Mouse (Mus musculus) CH12.LX (cell line): ENCODE measurements around the gene Prrc2b. TPM values are rescaled to one million over a fixed set of nuclear protein-coding genes. Genes with fewer than 3 reads are reported as not detected.
A peak's percentile ranks its signal among the peaks of the same experiment; 100 is the strongest.

ENCODE experiments used
- DNase-seq: peaks from one replicate; pipeline ENCODE4 v3.0.0-alpha.2; 2013; ENCODE audit errors: extremely low read depth
- H3K27ac ChIP-seq: 2 replicates; pipeline ENCODE4 v1.5.1; 2012; ENCODE audit warnings: low read depth, mild to moderate bottlenecking, control low read depth, moderate library complexity; ENCODE audit not compliant: insufficient read depth
- H3K27me3 ChIP-seq: replicated peaks from 2 replicates; pipeline ENCODE3; 2012; ENCODE audit warnings: inconsistent platforms
- H3K36me3 ChIP-seq, 2 experiments: replicated peaks in 1 of 2; 2 replicates each; pipeline versions ENCODE3 to v1.6.1; 2012; ENCODE audit warnings: inconsistent platforms in 1 of 2, low read length in 1 of 2, mild to moderate bottlenecking in 1 of 2, mixed read lengths in 1 of 2, moderate library complexity in 1 of 2; ENCODE audit not compliant: control insufficient read depth in 1 of 2, insufficient read depth in 1 of 2
- H3K4me1 ChIP-seq, 2 experiments: 2 replicates each; pipeline ENCODE4 v1.6.1; 2012; ENCODE audit warnings: inconsistent platforms in 1 of 2, moderate library complexity in 1 of 2; ENCODE audit not compliant: insufficient read depth in 2 of 2, control insufficient read depth in 1 of 2
- H3K4me2 ChIP-seq: 2 replicates; pipeline ENCODE4 v1.6.1; 2012; ENCODE audit warnings: low read depth, mild to moderate bottlenecking, control low read depth; ENCODE audit not compliant: poor library complexity, insufficient read depth, severe bottlenecking
- H3K4me3 ChIP-seq, 3 experiments: fragments of 150-350 bp in 1 of 3; sonication (generic) in 1 of 3; replicated peaks in 1 of 3; 2 replicates each; pipeline versions ENCODE3 to v1.5.1; 2011 to 2012; ENCODE audit warnings: low read depth in 2 of 3, low read length in 2 of 3, mild to moderate bottlenecking in 2 of 3, moderate library complexity in 2 of 3, control low read depth in 1 of 3, improper control_type of control experiment in 1 of 3, inconsistent platforms in 1 of 3, mixed read lengths in 1 of 3; ENCODE audit not compliant: poor library complexity in 1 of 3
- H3K79me2 ChIP-seq: replicated peaks from 2 replicates; pipeline ENCODE4 v1.6.1; 2012; ENCODE audit warnings: mild to moderate bottlenecking, moderate library complexity; ENCODE audit not compliant: control insufficient read depth, poor library complexity, insufficient read depth, severe bottlenecking; ENCODE audit errors: extremely low read depth
- H3K9ac ChIP-seq: 2 replicates; pipeline ENCODE4 v1.6.1; 2012; ENCODE audit warnings: low read depth, mild to moderate bottlenecking, control low read depth, moderate library complexity; ENCODE audit not compliant: insufficient read depth
- H3K9me3 ChIP-seq: replicated peaks from 2 replicates; pipeline ENCODE3; 2012; ENCODE audit warnings: low read length, inconsistent platforms, mixed read lengths
- BHLHE40 ChIP-seq: IDR thresholded peaks from 2 replicates; pipeline ENCODE4 v1.6.1; 2011; ENCODE audit warnings: mild to moderate bottlenecking, low read depth, low read length, improper control_type of control experiment
- CHD1 ChIP-seq: IDR thresholded peaks from 2 replicates; pipeline ENCODE4 v1.6.1; 2012; ENCODE audit warnings: low read depth, low read length, improper control_type of control experiment, inconsistent platforms
- CTCF ChIP-seq, 2 experiments: IDR thresholded peaks in 1 of 2; conservative IDR thresholded peaks in 1 of 2; 2 replicates each; pipeline ENCODE4 v1.5.1; 2011 to 2012; ENCODE audit warnings: low read depth in 2 of 2, low read length in 2 of 2, improper control_type of control experiment in 1 of 2, inconsistent platforms in 1 of 2, mild to moderate bottlenecking in 1 of 2, moderate library complexity in 1 of 2
- E2F4 ChIP-seq: IDR thresholded peaks from 2 replicates; pipeline ENCODE4 v1.6.1; 2011; ENCODE audit warnings: low read depth, low read length, improper control_type of control experiment; ENCODE audit not compliant: insufficient replicate concordance
- ELF1 ChIP-seq: IDR thresholded peaks from 2 replicates; pipeline ENCODE4 v1.6.1; 2014; ENCODE audit warnings: low read depth, mild to moderate bottlenecking, inconsistent platforms, low read length, improper control_type of control experiment
- EP300 ChIP-seq: IDR thresholded peaks from 2 replicates; pipeline ENCODE4 v1.6.1; 2011; ENCODE audit warnings: low read length, improper control_type of control experiment
- ETS1 ChIP-seq: conservative IDR thresholded peaks from 2 replicates; pipeline ENCODE4 v1.6.1; 2012; ENCODE audit warnings: low read depth, mild to moderate bottlenecking, inconsistent platforms, low read length, improper control_type of control experiment, moderate library complexity
- GABPA ChIP-seq: IDR thresholded peaks from 2 replicates; pipeline ENCODE4 v1.6.1; 2012; ENCODE audit warnings: low read depth, low read length, improper control_type of control experiment, inconsistent platforms; ENCODE audit not compliant: insufficient replicate concordance
- HCFC1 ChIP-seq: IDR thresholded peaks from 2 replicates; pipeline ENCODE4 v1.6.1; 2012; ENCODE audit warnings: low read depth, mild to moderate bottlenecking, inconsistent platforms, low read length, improper control_type of control experiment
- JUN ChIP-seq: IDR thresholded peaks from 2 replicates; pipeline ENCODE4 v1.6.1; 2011; ENCODE audit warnings: low read depth, mild to moderate bottlenecking, low read length, improper control_type of control experiment, moderate library complexity; ENCODE audit not compliant: insufficient read depth
- JUND ChIP-seq: conservative IDR thresholded peaks from 2 replicates; pipeline ENCODE4 v1.6.1; 2011; ENCODE audit warnings: low read depth, low read length, improper control_type of control experiment
- MAFK ChIP-seq: IDR thresholded peaks from 2 replicates; pipeline ENCODE4 v1.6.1; 2011; ENCODE audit warnings: low read length, improper control_type of control experiment; ENCODE audit not compliant: insufficient replicate concordance
- MAZ ChIP-seq: IDR thresholded peaks from 2 replicates; pipeline ENCODE4 v1.6.1; 2012; ENCODE audit warnings: low read depth, mild to moderate bottlenecking, inconsistent platforms, low read length, improper control_type of control experiment, moderate library complexity
- MEF2A ChIP-seq: IDR thresholded peaks from 2 replicates; pipeline ENCODE4 v1.6.1; 2014; ENCODE audit warnings: low read depth, mild to moderate bottlenecking, inconsistent platforms, low read length, improper control_type of control experiment, borderline replicate concordance
- MYC ChIP-seq: IDR thresholded peaks from 2 replicates; pipeline ENCODE4 v1.6.1; 2011; ENCODE audit warnings: low read depth, mild to moderate bottlenecking, improper control_type of control experiment, low read length
- NELFE ChIP-seq: IDR thresholded peaks from 2 replicates; pipeline ENCODE4 v1.6.1; 2011; ENCODE audit warnings: low read depth, low read length, improper control_type of control experiment
- NRF1 ChIP-seq: IDR thresholded peaks from 2 replicates; pipeline ENCODE4 v1.6.1; 2014; ENCODE audit warnings: low read depth, mild to moderate bottlenecking, inconsistent platforms, low read length, improper control_type of control experiment, moderate library complexity
- PAX5 ChIP-seq: IDR thresholded peaks from 2 replicates; pipeline ENCODE4 v1.6.1; 2012; ENCODE audit warnings: low read length, inconsistent platforms, mixed read lengths
- POLR2A ChIP-seq: IDR thresholded peaks from 2 replicates; pipeline ENCODE4 v1.6.1; 2011; ENCODE audit warnings: low read depth, mild to moderate bottlenecking, improper control_type of control experiment, low read length
- RAD21 ChIP-seq: IDR thresholded peaks from 2 replicates; pipeline ENCODE4 v1.6.1; 2011; ENCODE audit warnings: low read depth, mild to moderate bottlenecking, low read length, improper control_type of control experiment, moderate library complexity
- RCOR1 ChIP-seq: conservative IDR thresholded peaks from 2 replicates; pipeline ENCODE4 v1.6.1; 2012; ENCODE audit warnings: low read depth, mild to moderate bottlenecking, inconsistent platforms, low read length, improper control_type of control experiment
- SIN3A ChIP-seq: IDR thresholded peaks from 2 replicates; pipeline ENCODE4 v1.6.1; 2012; ENCODE audit warnings: low read length, improper control_type of control experiment, inconsistent platforms
- SMC3 ChIP-seq: IDR thresholded peaks from 2 replicates; pipeline ENCODE4 v1.6.1; 2011; ENCODE audit warnings: low read depth, low read length, improper control_type of control experiment
- TCF12 ChIP-seq: IDR thresholded peaks from 2 replicates; pipeline ENCODE4 v1.6.1; 2014; ENCODE audit warnings: low read depth, mild to moderate bottlenecking, inconsistent platforms, low read length, improper control_type of control experiment
- UBTF ChIP-seq: IDR thresholded peaks from 2 replicates; pipeline ENCODE4 v1.6.1; 2012; ENCODE audit warnings: low read depth, mild to moderate bottlenecking, inconsistent platforms, low read length, improper control_type of control experiment, moderate library complexity
- USF2 ChIP-seq: conservative IDR thresholded peaks from 2 replicates; pipeline ENCODE4 v1.6.1; 2011; ENCODE audit warnings: low read depth, low read length, improper control_type of control experiment
- ZC3H11A ChIP-seq: IDR thresholded peaks from 2 replicates; pipeline ENCODE4 v1.6.1; 2012; ENCODE audit warnings: low read depth, mild to moderate bottlenecking, inconsistent platforms, low read length, improper control_type of control experiment
- ZKSCAN1 ChIP-seq: IDR thresholded peaks from 2 replicates; pipeline ENCODE4 v1.6.1; 2012; ENCODE audit warnings: low read depth, inconsistent platforms, low read length, improper control_type of control experiment, borderline replicate concordance
- ZMIZ1 ChIP-seq: IDR thresholded peaks from 2 replicates; pipeline ENCODE4 v1.6.1; 2012; ENCODE audit warnings: low read depth, mild to moderate bottlenecking, inconsistent platforms, low read length, improper control_type of control experiment
- ZNF384 ChIP-seq: IDR thresholded peaks from 2 replicates; pipeline ENCODE4 v1.6.1; 2012; ENCODE audit warnings: low read depth, low read length, improper control_type of control experiment, inconsistent platforms
- dilution Hi-C: fragments of 300-500 bp; cut with MboI; formaldehyde crosslinking; loops from 2 replicates; pipeline ENCODE4 v1.14.3; 2020; ENCODE audit warnings: low sequenced_read_pairs; ENCODE audit not compliant: extremely low pct_unique_long_range_greater_than_20kb, extremely low pct_ligation_motif_present
- in situ Hi-C: fragments of 300-500 bp; cut with MboI; formaldehyde crosslinking; loops from 3 replicates; pipeline ENCODE4 v1.14.3; 2019; ENCODE audit warnings: low sequenced_read_pairs, low pct_ligation_motif_present, low pct_unique_long_range_greater_than_20kb, mixed read lengths
- polyA plus RNA-seq: library from polyadenylated mRNA; unstranded; fragments of >175 nt; gene quantifications from 2 replicates; pipeline ENCODE4 v1.2.1, GENCODE M21; 2012; ENCODE audit warnings: low read depth; ENCODE audit not compliant: insufficient read length
- total RNA-seq, 2 experiments: library from RNA; depleted of rRNA; stranded (reverse); fragments of 300-350 nt in 1 of 2; fragments of >200 nt in 1 of 2; gene quantifications; 2 replicates each; pipeline ENCODE4 v1.2.3; 2012 to 2014

Prrc2b gene
- total and polyA plus RNA-seq, 3 experiments: 7.6 to 59.9 (median 42.2) TPM

- peak overlapping the region; percentile 47 for H3K9ac ChIP-seq
- peak overlapping the region in 2 of 3 experiments; percentile 7 to 25 for H3K4me3 ChIP-seq
- in situ Hi-C loops: no loop called here
- H3K27me3 ChIP-seq: no peaks in the 10 kb centered on the region
- H3K27ac ChIP-seq: peak overlapping the region; percentile 84
- TF ChIP-seq SIN3A: no peak
- TF ChIP-seq TCF12: no peak
- TF ChIP-seq BHLHE40: no peak
- no peak for TF ChIP-seq GABPA
- TF ChIP-seq MAZ: no peak
- TF ChIP-seq ETS1: no peak
- no peak for TF ChIP-seq CTCF (conservative IDR thresholded peaks at IDR 0.05 in 1 of 2, IDR thresholded peaks at IDR 0.05 in 1 of 2; ENCODE audit: low read depth in 2 of 2, low read length in 2 of 2)
- no peak for TF ChIP-seq SMC3
- TF ChIP-seq ELF1: no peak
- TF ChIP-seq NELFE: no peak
- no peak for TF ChIP-seq RCOR1
- no peak for TF ChIP-seq ZC3H11A
- no peak for TF ChIP-seq ZMIZ1
- no peak for TF ChIP-seq JUND
- TF ChIP-seq USF2: no peak
- no peaks in the 10 kb centered on the region for H3K9me3 ChIP-seq
- H3K4me2 ChIP-seq: peak overlapping the region; percentile 88
- peaks cover 98% of the 10 kb centered on the region for H3K79me2 ChIP-seq
- H3K36me3 ChIP-seq: peaks cover 18 to 54% of the 10 kb centered on the region in 2 experiments
- peaks cover 60 to 96% of the 10 kb centered on the region in 2 experiments for H3K4me1 ChIP-seq
- DNase-seq: no peak
- dilution Hi-C loops: no loop called here
Observed at GRCm38 (mm10) chr2:32179363-32179762, 28.5 kb downstream of the Prrc2b start.

- Histone ChIP-seq H3K27ac (peak overlapping the region; percentile 84), H3K4me2 (peak overlapping the region; percentile 88), H3K79me2 (peaks cover 97% of the 10 kb centered on the region), H3K36me3 (peaks cover 23 to 56% of the 10 kb centered on the region in 2 experiments), H3K9me3 (no peaks in the 10 kb centered on the region), H3K4me3 (peak overlapping the region in 1 of 3 experiments; percentile 13), H3K4me1 (peaks cover 55 to 93% of the 10 kb centered on the region in 2 experiments), H3K9ac (peak overlapping the region; percentile 47; the same call in 1 of the 2 replicates), H3K27me3 (no peaks in the 10 kb centered on the region)
- DNase-seq: peak; percentile 98
- in situ Hi-C loops (no loop called here), dilution Hi-C loops (no loop called here)
- TF ChIP-seq EP300 (peak; percentile 90), CHD1 (no peak), JUND (peak; percentile 72), RAD21 (peak; percentile 16), MEF2A (peak; percentile 92), NRF1 (peak; percentile 50), CTCF (conservative IDR thresholded peaks at IDR 0.05 in 1 of 2, IDR thresholded peaks at IDR 0.05 in 1 of 2; ENCODE audit: low read depth in 2 of 2, low read length in 2 of 2) (no peak), TCF12 (peak; percentile 94), BHLHE40 (peak; percentile 91), E2F4 (no peak), MAFK (peak; percentile 82; the same call in 1 of the 2 replicates), HCFC1 (peak; percentile 56), SIN3A (peak; percentile 96), RCOR1 (peak; percentile 74), PAX5 (no peak), NELFE (peak; percentile 42; the same call in 1 of the 2 replicates), ZMIZ1 (peak; percentile 83), ELF1 (peak; percentile 39; the same call in 1 of the 2 replicates), JUN (peak; percentile 61), UBTF (0 out of 2 replicates have a peak, but pooled peaks have one; percentile 76), ZKSCAN1 (no peak; the same call in 1 of the 2 replicates), USF2 (no peak), ZNF384 (peak; percentile 88), SMC3 (peak; percentile 26), POLR2A (peak; percentile 56), MYC (peak; percentile 77; the same call in 1 of the 2 replicates)
Observed at GRCm38 (mm10) chr2:32180127-32180526, 29.2 kb downstream of the Prrc2b start.
